Mouse (Mus musculus) lung, postnatal 0 days (tissue): Measurements from ENCODE around the gene Gpr39.

Experiments used
- CTCF ChIP-seq: IDR thresholded peaks from 2 replicates; pipeline ENCODE4 v1.5.1; 2016; ENCODE audit warnings: antibody characterized with exemption, mild to moderate bottlenecking
- EP300 ChIP-seq: IDR thresholded peaks from 2 replicates; pipeline ENCODE4 v1.6.1; 2016; ENCODE audit warnings: antibody characterized with exemption, mild to moderate bottlenecking, control low read depth

GRCm38 (mm10) chr1:125705412-125705811 is 28.6 kb downstream of the Gpr39 start:
- TF ChIP-seq CTCF, result peak; percentile 21; the same call in 1 of the 2 replicates
- TF ChIP-seq EP300, result no peak
